Mouse (Mus musculus) heart, embryonic 11.5 days (tissue): ENCODE data around the gene Nlrp4a. TPM values are rescaled to one million over a fixed set of nuclear protein-coding genes. Genes with fewer than 3 reads are reported as not detected.
"Not testable (repeated sequence)": the region's sequence is repeated elsewhere in the genome, so short reads cannot be mapped to it uniquely, and the experiment has no call there.

ENCODE experiments used
- ATAC-seq: fragments of 200-750 bp; cut with Nextera tagmentation; replicated peaks from 2 replicates; pipeline ENCODE4 v1.8.0; 2017; ENCODE audit warnings: moderate library complexity; ENCODE audit not compliant: insufficient number of reproducible peaks, low FRiP score, low TSS enrichment
- H3K27ac ChIP-seq: fragments of 300-500 bp; sonication (generic); 2 replicates; pipeline ENCODE4 v1.5.1; 2014; ENCODE audit warnings: mild to moderate bottlenecking, low read depth, low read length
- H3K27me3 ChIP-seq: fragments of 300-500 bp; sonication (generic); 2 replicates; pipeline ENCODE4 v1.6.1; 2014; ENCODE audit warnings: mild to moderate bottlenecking, low read length, mixed read lengths; ENCODE audit not compliant: control insufficient read depth, insufficient read depth
- H3K36me3 ChIP-seq: fragments of 300-500 bp; sonication (generic); 2 replicates; pipeline ENCODE4 v1.6.1; 2014; ENCODE audit warnings: mild to moderate bottlenecking, low read length, moderate library complexity, mixed read lengths; ENCODE audit not compliant: control insufficient read depth, insufficient read depth
- H3K4me1 ChIP-seq: fragments of 300-500 bp; sonication (generic); 2 replicates; pipeline ENCODE4 v1.6.1; 2014; ENCODE audit warnings: low read length; ENCODE audit not compliant: control insufficient read depth, insufficient read depth
- H3K4me2 ChIP-seq: fragments of 300-500 bp; sonication (generic); 2 replicates; pipeline ENCODE4 v1.6.1; 2014; ENCODE audit warnings: mild to moderate bottlenecking, moderate library complexity
- H3K4me3 ChIP-seq: fragments of 300-500 bp; sonication (generic); 2 replicates; pipeline ENCODE4 v1.5.1; 2014; ENCODE audit warnings: low read depth, low read length
- H3K9ac ChIP-seq: fragments of 300-500 bp; sonication (generic); 2 replicates; pipeline ENCODE4 v1.6.1; 2014; ENCODE audit warnings: mild to moderate bottlenecking, low read depth, low read length, moderate library complexity
- H3K9me3 ChIP-seq: fragments of 300-500 bp; sonication (generic); replicated peaks from 2 replicates; pipeline ENCODE4 v1.6.1; 2016; ENCODE audit warnings: low read length; ENCODE audit not compliant: control insufficient read depth
- WGBS: fragments of 180-500 bp; shearing (Covaris S2); extraction: QIAGEN DNeasy Blood & Tissue Kit; methylation state at CpG from one replicate; pipeline ENCODE4 v1.1.7; 2014; ENCODE audit not compliant: insufficient replicate concordance; 5-methylcytosine and 5-hydroxymethylcytosine counted together
- polyA plus RNA-seq: library from polyadenylated mRNA; unstranded; fragments of >200 nt; fragmentation: Nextera tagmentation; extraction: Ambion mirVana; gene quantifications from 2 replicates; pipeline ENCODE4 v1.2.1, GENCODE M21; 2014

Gene Nlrp4a
- not detected in 2 replicates for polyA plus RNA-seq

GRCm38 (mm10) chr7:26434813-26435212 lies at the start of gene Nlrp4a:
Gene Nlrp4a (plus strand): TSS chr7:26435113.
- Histone ChIP-seq H3K36me3 (no peaks in the 10 kb centered on the region), H3K9me3 (no peaks in the 10 kb centered on the region; the same call in 1 of the 2 replicates), H3K27me3 (no peaks in the 10 kb centered on the region), H3K4me1 (no peaks in the 10 kb centered on the region), H3K9ac (no peak within 1 kb of the TSS), H3K4me3 (no peak within 1 kb of the TSS), H3K4me2 (no peak within 1 kb of the TSS), H3K27ac (no peak within 1 kb of the TSS)
- no peak for ATAC-seq
- 76% methylated on average over 5 of the region's 5 CpGs for WGBS

- WGBS = 76% methylated on average over 5 of the region's 5 CpGs
Observed at GRCm38 (mm10) chr7:26386691-26387090, 48.2 kb upstream of the Nlrp4a start.

DNA sequence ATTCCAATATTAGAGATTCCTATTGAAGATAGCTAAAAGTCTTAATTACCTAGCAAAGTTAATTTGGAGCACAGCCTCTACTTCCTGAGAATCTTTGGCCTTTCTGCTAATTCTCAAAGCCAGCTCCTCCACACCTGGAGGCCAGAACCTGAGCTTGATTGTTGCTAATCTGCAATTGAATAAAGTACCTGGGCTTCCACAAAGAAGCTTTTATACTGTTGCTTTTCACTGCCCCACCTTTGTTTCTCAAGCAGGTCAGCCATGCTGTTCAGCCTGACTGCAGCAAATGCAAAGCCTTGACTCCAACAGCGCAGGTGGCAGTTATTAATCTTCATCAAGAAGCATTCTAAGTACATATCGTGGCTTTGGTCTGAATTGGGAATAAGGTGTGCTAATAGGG lies 43.8 kb upstream of the Nlrp4a start:
- not testable (repeated sequence) for H3K9ac ChIP-seq, H3K4me3 ChIP-seq, H3K36me3 ChIP-seq, ATAC-seq, H3K4me1 ChIP-seq, H3K27me3 ChIP-seq, H3K27ac ChIP-seq, H3K4me2 ChIP-seq, H3K9me3 ChIP-seq
- 70% methylated on average over 2 of the region's 2 CpGs for WGBS

More at GRCm38 (mm10) chr7:26386691-26387090, 48.2 kb upstream of the Nlrp4a start:
- not testable (repeated sequence) for ATAC-seq, H3K36me3 ChIP-seq, H3K4me1 ChIP-seq, H3K27ac ChIP-seq, H3K4me2 ChIP-seq, H3K9ac ChIP-seq, H3K9me3 ChIP-seq, H3K27me3 ChIP-seq, H3K4me3 ChIP-seq

DNA sequence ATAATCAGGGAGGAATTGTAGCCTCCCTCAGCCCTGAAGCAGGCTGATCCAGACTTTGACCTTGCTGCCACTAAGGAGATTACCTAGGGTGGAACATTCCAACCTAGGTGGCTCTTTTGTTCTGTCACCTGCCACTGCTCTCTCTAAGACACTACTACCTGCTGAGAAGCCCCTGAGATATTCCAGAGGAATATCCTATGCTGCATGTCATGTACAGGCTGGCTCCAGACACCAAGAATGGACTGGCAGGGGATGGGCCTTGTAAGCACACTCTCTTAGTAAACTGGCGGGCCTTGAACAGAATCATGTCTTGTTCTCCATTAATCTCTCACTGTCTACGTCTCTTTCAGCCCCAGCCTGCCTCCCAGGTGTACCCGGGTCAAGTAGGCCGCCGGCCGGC lies 43.1 kb upstream of the Nlrp4a start:
- not testable (repeated sequence) for H3K27ac ChIP-seq, H3K4me3 ChIP-seq, H3K4me2 ChIP-seq, H3K9ac ChIP-seq, ATAC-seq, H3K27me3 ChIP-seq, H3K4me1 ChIP-seq, H3K9me3 ChIP-seq, H3K36me3 ChIP-seq
- WGBS = 86% methylated on average over 6 of the region's 6 CpGs

DNA sequence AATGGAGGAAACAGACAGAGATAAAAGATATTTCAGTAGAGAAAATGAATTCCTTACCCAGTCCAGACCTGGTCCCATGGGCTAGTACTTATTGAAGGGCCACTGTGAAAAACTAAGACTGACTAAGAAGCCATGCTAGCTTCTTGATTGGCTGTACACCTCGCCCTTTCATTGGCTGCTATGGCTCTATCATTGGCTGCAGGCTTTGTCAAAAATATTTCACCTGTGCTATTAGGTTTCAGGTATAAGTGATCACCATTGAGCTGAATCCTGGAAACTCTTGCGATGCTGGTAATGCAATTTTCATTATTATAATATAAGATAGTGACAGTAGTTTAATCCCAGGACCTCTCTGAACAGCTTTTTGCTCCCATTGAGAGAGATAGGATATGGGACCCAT lies 31.3 kb upstream of the Nlrp4a start, which contains the start of gene Nlrp9c:
Nlrp9c (minus strand) TSS at position 101 of the 400 bp plus-strand sequence.
- H3K4me1 ChIP-seq, ATAC-seq, H3K27ac ChIP-seq, H3K4me3 ChIP-seq, H3K9ac ChIP-seq, H3K27me3 ChIP-seq, H3K36me3 ChIP-seq, H3K4me2 ChIP-seq, H3K9me3 ChIP-seq: not testable (repeated sequence)
- WGBS = 57% methylated on average over 2 of the region's 2 CpGs

DNA sequence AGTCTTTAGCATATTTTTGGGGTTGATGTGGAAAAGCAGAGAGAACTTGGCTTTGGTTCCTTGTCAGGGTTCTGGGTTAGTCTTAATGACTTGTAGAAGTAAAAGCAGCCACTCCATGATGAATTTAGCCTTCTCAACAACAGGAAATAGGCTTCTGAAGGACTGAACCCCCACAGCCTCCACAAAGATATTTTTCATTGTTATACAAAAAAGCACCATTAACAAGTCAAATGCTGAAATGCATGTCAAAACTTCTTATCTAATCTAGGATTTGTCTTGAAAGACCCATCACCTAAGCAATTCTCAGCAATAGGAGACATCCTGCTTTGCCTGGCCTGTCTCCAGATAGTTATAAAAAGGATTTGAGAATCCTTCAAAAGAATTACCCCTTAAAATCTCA lies 41.8 kb downstream of the Nlrp4a start:
- Histone ChIP-seq H3K27ac (no peak overlapping the region), H3K4me3 (no peak overlapping the region), H3K9me3 (peaks cover 10% of the 10 kb centered on the region), H3K27me3 (no peaks in the 10 kb centered on the region), H3K4me1 (no peaks in the 10 kb centered on the region), H3K4me2 (no peak overlapping the region), H3K9ac (no peak overlapping the region), H3K36me3 (no peaks in the 10 kb centered on the region)
- ATAC-seq = no peak

DNA sequence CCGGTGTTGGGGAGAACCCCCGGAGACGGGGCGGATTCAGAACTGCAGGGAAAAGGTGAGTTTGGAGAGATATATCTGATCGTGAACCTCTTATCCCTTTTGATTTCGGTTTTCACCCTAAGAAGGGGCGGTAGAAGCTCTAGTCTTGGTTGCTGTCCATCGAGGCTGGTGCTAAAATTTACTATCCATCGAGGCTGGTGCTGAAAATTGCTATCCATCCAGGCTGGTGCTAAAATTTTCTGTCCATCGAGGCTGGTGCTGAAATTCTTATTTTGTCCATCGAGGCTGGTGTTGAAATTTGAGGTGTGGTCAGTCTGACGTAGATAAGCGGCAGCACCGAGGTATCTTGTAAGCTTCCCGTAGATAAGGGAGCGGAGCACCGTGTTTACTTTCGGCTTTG lies 54.6 kb downstream of the Nlrp4a start:
- H3K4me1 ChIP-seq, H3K4me2 ChIP-seq, H3K36me3 ChIP-seq, H3K4me3 ChIP-seq, H3K27me3 ChIP-seq, H3K9me3 ChIP-seq, H3K9ac ChIP-seq, ATAC-seq, H3K27ac ChIP-seq: not testable (repeated sequence)
- 72% methylated on average over 18 of the region's 18 CpGs for WGBS

Other genes with a start within 250 kb of the Nlrp4a start
- gene Vmn1r184, start 174.8 kb upstream of the Nlrp4a start, polyA plus RNA-seq = not detected in 2 replicates
- not detected in 2 replicates for gene Cyp2a4, start 127.9 kb upstream of the Nlrp4a start, polyA plus RNA-seq
- gene Nlrp9c, start 31.4 kb upstream of the Nlrp4a start, polyA plus RNA-seq = not detected in 2 replicates
- not detected in 2 replicates for gene Nlrp9a, start 99.9 kb downstream of the Nlrp4a start, polyA plus RNA-seq
- gene Vmn1r185, start 183.4 kb downstream of the Nlrp4a start, polyA plus RNA-seq = not detected in 2 replicates